Mouse (Mus musculus) stomach, postnatal 0 days (tissue): ENCODE results near the gene Capn5. TPM values are rescaled to one million over a fixed set of nuclear protein-coding genes. Genes with fewer than 3 reads are reported as not detected.
A peak's percentile ranks its signal among the peaks of the same experiment; 100 is the strongest.

Experiments used
- ATAC-seq: fragments of 200-750 bp; cut with Nextera tagmentation; 2 replicates; pipeline ENCODE4 v1.8.0; 2017; ENCODE audit not compliant: low FRiP score, low TSS enrichment
- DNase-seq: peaks from one replicate; pipeline ENCODE4 v3.0.0-alpha.2; 2016; ENCODE audit warnings: low spot score
- H3K27ac ChIP-seq: fragments of 300-500 bp; sonication (generic); replicated peaks from 2 replicates; pipeline ENCODE4 v1.5.1; 2014; ENCODE audit warnings: mild to moderate bottlenecking, control low read depth
- H3K27me3 ChIP-seq: fragments of 300-500 bp; sonication (generic); 2 replicates; pipeline ENCODE4 v1.6.1; 2014; ENCODE audit warnings: low read length; ENCODE audit not compliant: control insufficient read depth, insufficient read depth
- H3K36me3 ChIP-seq: fragments of 300-500 bp; sonication (generic); 2 replicates; pipeline ENCODE4 v1.6.1; 2014; ENCODE audit warnings: low read length, mixed read lengths; ENCODE audit not compliant: control insufficient read depth, insufficient read depth
- H3K4me1 ChIP-seq: fragments of 300-500 bp; sonication (generic); replicated peaks from 2 replicates; pipeline ENCODE4 v1.6.1; 2014; ENCODE audit warnings: antibody characterized with exemption; ENCODE audit not compliant: control insufficient read depth, insufficient read depth
- H3K4me2 ChIP-seq: fragments of 300-500 bp; sonication (generic); replicated peaks from 2 replicates; pipeline ENCODE4 v1.6.1; 2014; ENCODE audit warnings: low read depth, mild to moderate bottlenecking, control low read depth, moderate library complexity
- H3K4me3 ChIP-seq: fragments of 300-500 bp; sonication (generic); 2 replicates; pipeline ENCODE4 v1.5.1; 2014; ENCODE audit warnings: low read depth, low read length, control low read depth
- H3K9ac ChIP-seq: fragments of 300-500 bp; sonication (generic); 2 replicates; pipeline ENCODE4 v1.6.1; 2014; ENCODE audit warnings: mild to moderate bottlenecking, low read length, control low read depth, mixed read lengths
- H3K9me3 ChIP-seq: fragments of 300-500 bp; sonication (generic); 2 replicates; pipeline ENCODE4 v1.6.1; 2016; ENCODE audit warnings: low read length; ENCODE audit not compliant: control insufficient read depth
- CTCF ChIP-seq: IDR thresholded peaks from 2 replicates; pipeline ENCODE4 v1.5.1; 2016; ENCODE audit warnings: antibody characterized with exemption, low read depth, mild to moderate bottlenecking, moderate library complexity
- EP300 ChIP-seq: optimal IDR thresholded peaks from 2 replicates; pipeline ENCODE3; 2016; ENCODE audit warnings: antibody characterized with exemption
- WGBS: fragments of 180-500 bp; shearing (Covaris S2); extraction: QIAGEN DNeasy Blood & Tissue Kit; methylation state at CpG from one replicate; pipeline ENCODE4 v1.1.7; 2014; 5-methylcytosine and 5-hydroxymethylcytosine counted together
- polyA plus RNA-seq: library from polyadenylated mRNA; unstranded; fragments of >200 nt; fragmentation: Nextera tagmentation; extraction: Ambion mirVana; gene quantifications from 2 replicates; pipeline ENCODE4 v1.2.1, GENCODE M21; 2015

Capn5 gene
- polyA plus RNA-seq, 1 experiment from 2014 or later, result 13.2 TPM

DNA sequence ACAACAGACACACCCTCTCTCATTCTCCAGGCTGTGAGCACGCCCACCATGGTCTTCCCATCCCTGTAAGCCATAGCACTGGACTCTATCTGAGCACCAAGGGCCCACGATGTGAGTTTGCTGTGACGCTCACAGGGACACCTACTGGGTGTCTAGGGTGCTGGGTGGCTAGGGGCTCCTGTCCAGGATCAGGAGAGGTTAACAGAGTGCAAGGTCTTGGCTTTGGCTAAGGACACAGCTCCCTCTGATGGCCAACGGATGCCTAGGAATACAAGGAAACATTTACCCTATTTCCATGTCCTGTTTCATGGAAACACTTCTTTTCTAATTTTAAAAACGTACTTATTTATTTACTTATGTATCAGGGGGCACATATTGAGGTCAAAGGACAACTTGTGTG lies 27.5 kb downstream of the Capn5 start:
- H3K9me3 ChIP-seq, result no peaks in the 10 kb centered on the region
- no peak overlapping the region for H3K4me2 ChIP-seq
- no peak overlapping the region for H3K4me3 ChIP-seq
- H3K36me3 ChIP-seq, result no peaks in the 10 kb centered on the region
- ATAC-seq (no peak), DNase-seq (no peak)
- WGBS, result 60% methylated on average over 5 of the region's 5 CpGs
- no peaks in the 10 kb centered on the region for H3K27me3 ChIP-seq
- no peak overlapping the region for H3K27ac ChIP-seq
- no peak overlapping the region for H3K9ac ChIP-seq
- TF ChIP-seq CTCF (peak; percentile 59), EP300 (no peak)
- H3K4me1 ChIP-seq, result no peaks in the 10 kb centered on the region

DNA sequence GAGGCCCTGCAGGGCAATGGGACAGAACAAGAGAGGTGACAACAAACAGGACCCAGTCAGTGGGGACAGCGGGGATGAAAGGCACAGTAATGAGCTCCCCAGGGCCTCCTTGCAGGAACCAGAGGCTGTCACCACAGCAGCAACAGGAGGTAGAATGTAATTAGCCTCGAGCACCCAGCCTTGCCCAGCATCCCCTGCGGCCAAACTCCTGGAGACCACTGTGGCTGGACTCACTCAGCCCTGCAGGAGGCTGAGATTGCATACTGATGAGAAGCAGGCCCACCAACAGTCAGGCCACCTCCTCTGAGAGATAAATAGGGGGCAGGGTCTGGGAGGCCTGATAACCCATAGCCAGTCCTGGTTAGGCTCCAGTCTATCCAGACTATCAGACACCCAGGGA lies 28.3 kb downstream of the Capn5 start:
- no peak for TF ChIP-seq CTCF
- TF ChIP-seq EP300, result no peak
- ATAC-seq (no peak), DNase-seq (no peak)
- no peak overlapping the region for H3K4me3 ChIP-seq
- H3K27me3 ChIP-seq, result no peaks in the 10 kb centered on the region
- H3K9me3 ChIP-seq, result no peaks in the 10 kb centered on the region
- 56% methylated on average over 3 of the region's 3 CpGs for WGBS
- H3K4me1 ChIP-seq, result no peaks in the 10 kb centered on the region
- H3K36me3 ChIP-seq, result no peaks in the 10 kb centered on the region
- no peak overlapping the region for H3K27ac ChIP-seq
- no peak overlapping the region for H3K9ac ChIP-seq
- H3K4me2 ChIP-seq, result no peak overlapping the region

DNA sequence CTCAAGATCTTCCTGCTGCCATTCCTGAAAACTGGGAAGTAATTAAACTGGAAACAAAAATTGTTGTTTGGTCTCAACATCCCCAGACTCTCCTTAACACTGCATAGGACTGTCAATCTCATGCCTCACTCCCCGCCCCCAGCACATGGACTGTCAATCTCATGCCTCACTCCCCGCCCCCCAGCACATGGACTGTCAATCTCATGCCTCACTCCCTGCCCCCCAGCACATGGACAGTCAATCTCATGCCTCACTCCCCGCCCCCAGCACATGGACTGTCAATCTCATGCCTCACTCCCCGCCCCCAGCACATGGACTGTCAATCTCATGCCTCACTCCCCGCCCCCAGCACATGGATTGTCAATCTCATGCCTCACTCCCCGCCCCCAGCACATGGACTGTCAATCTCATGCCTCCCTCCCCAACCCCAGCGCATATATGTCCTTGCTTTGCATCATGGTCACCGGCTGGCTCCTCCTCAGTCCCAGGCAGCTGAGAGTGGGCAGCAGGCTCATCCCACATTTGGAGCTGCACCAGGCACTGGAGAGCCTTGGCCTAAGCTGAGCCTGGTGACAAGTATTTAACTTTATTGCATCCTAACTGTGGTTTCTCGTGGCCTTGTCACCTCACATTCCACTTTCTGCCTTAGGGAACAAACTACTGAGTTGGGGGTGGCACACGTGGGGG lies 29.2 kb downstream of the Capn5 start:
- TF ChIP-seq EP300, result no peak
- TF ChIP-seq CTCF, result no peak
- H3K36me3 ChIP-seq, result no peaks in the 10 kb centered on the region
- H3K4me1 ChIP-seq, result no peaks in the 10 kb centered on the region
- ATAC-seq (no peak), DNase-seq (no peak)
- no peak overlapping the region for H3K9ac ChIP-seq
- H3K27ac ChIP-seq, result no peak overlapping the region
- H3K4me3 ChIP-seq, result no peak overlapping the region
- no peaks in the 10 kb centered on the region for H3K27me3 ChIP-seq
- no peaks in the 10 kb centered on the region for H3K9me3 ChIP-seq
- no peak overlapping the region for H3K4me2 ChIP-seq
- 79% methylated on average over 10 of the region's 10 CpGs for WGBS

- Histone ChIP-seq H3K4me3 (no peak overlapping the region), H3K9ac (no peak overlapping the region), H3K4me2 (no peak overlapping the region), H3K9me3 (no peaks in the 10 kb centered on the region), H3K27me3 (no peaks in the 10 kb centered on the region), H3K4me1 (no peaks in the 10 kb centered on the region), H3K27ac (no peak overlapping the region), H3K36me3 (no peaks in the 10 kb centered on the region)
- ATAC-seq (no peak), DNase-seq (no peak)
- TF ChIP-seq CTCF (no peak), EP300 (no peak)
- 70% methylated on average over 8 of the region's 8 CpGs for WGBS
Measured at GRCm38 (mm10) chr7:98147766-98148165, 30.3 kb downstream of the Capn5 start.

DNA sequence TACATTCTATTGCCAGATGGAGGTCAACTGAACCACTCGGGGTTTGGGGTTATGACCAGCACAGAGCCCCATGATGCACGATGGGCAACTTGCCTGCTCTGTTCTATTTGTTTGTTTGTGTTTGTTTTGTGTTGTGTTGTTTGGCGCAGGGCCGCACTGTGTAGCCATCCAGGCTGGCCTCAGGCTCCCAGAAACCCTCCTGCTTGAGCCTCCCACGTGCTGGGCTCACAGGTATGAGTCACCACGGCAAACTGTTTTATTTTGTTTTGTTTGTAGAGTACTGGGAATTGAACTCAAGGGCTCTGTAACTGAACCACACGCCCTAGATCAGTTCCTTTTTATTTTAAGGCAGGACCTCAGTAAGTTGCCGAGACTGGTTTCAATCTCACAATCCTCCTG lies 31.6 kb downstream of the Capn5 start:
- DNase-seq, result no peak
- ATAC-seq, result peak; percentile 35; the same call in 1 of the 2 replicates
- Histone ChIP-seq H3K4me3 (no peak overlapping the region), H3K27ac (no peak overlapping the region), H3K36me3 (no peaks in the 10 kb centered on the region), H3K9ac (no peak overlapping the region), H3K27me3 (no peaks in the 10 kb centered on the region), H3K4me2 (no peak overlapping the region), H3K4me1 (no peaks in the 10 kb centered on the region), H3K9me3 (no peaks in the 10 kb centered on the region)
- TF ChIP-seq EP300 (no peak), CTCF (no peak)
- 58% methylated on average over 8 of the region's 8 CpGs for WGBS

- H3K27ac ChIP-seq, result no peak overlapping the region
- H3K9ac ChIP-seq, result no peak overlapping the region
- TF ChIP-seq EP300 (no peak), CTCF (no peak)
- WGBS, result 81% methylated on average over 12 of the region's 12 CpGs
- no peaks in the 10 kb centered on the region for H3K4me1 ChIP-seq
- DNase-seq (no peak), ATAC-seq (no peak)
- no peak overlapping the region for H3K4me2 ChIP-seq
- no peaks in the 10 kb centered on the region for H3K27me3 ChIP-seq
- no peaks in the 10 kb centered on the region for H3K9me3 ChIP-seq
- no peak overlapping the region for H3K4me3 ChIP-seq
- no peaks in the 10 kb centered on the region for H3K36me3 ChIP-seq
Measured at GRCm38 (mm10) chr7:98145842-98146446, 32.1 kb downstream of the Capn5 start.
